Mouse (Mus musculus) CH12.LX (cell line): ENCODE data around the gene Zbtb37. TPM values are rescaled to one million over a fixed set of nuclear protein-coding genes. Genes with fewer than 3 reads are reported as not detected.

Experiments
- DNase-seq: peaks from one replicate; pipeline ENCODE4 v3.0.0-alpha.2; 2013; ENCODE audit errors: extremely low read depth
- H3K27ac ChIP-seq: 2 replicates; pipeline ENCODE4 v1.5.1; 2012; ENCODE audit warnings: low read depth, mild to moderate bottlenecking, control low read depth, moderate library complexity; ENCODE audit not compliant: insufficient read depth
- H3K27me3 ChIP-seq: replicated peaks from 2 replicates; pipeline ENCODE3; 2012; ENCODE audit warnings: inconsistent platforms
- H3K36me3 ChIP-seq, 2 experiments: replicated peaks in 1 of 2; 2 replicates each; pipeline versions ENCODE3 to v1.6.1; 2012; ENCODE audit warnings: inconsistent platforms in 1 of 2, low read length in 1 of 2, mild to moderate bottlenecking in 1 of 2, mixed read lengths in 1 of 2, moderate library complexity in 1 of 2; ENCODE audit not compliant: control insufficient read depth in 1 of 2, insufficient read depth in 1 of 2
- H3K4me1 ChIP-seq, 2 experiments: 2 replicates each; pipeline ENCODE4 v1.6.1; 2012; ENCODE audit warnings: inconsistent platforms in 1 of 2, moderate library complexity in 1 of 2; ENCODE audit not compliant: insufficient read depth in 2 of 2, control insufficient read depth in 1 of 2
- H3K4me2 ChIP-seq: 2 replicates; pipeline ENCODE4 v1.6.1; 2012; ENCODE audit warnings: low read depth, mild to moderate bottlenecking, control low read depth; ENCODE audit not compliant: poor library complexity, insufficient read depth, severe bottlenecking
- H3K4me3 ChIP-seq, 3 experiments: fragments of 150-350 bp in 1 of 3; sonication (generic) in 1 of 3; replicated peaks in 1 of 3; 2 replicates each; pipeline versions ENCODE3 to v1.5.1; 2011 to 2012; ENCODE audit warnings: low read depth in 2 of 3, low read length in 2 of 3, mild to moderate bottlenecking in 2 of 3, moderate library complexity in 2 of 3, control low read depth in 1 of 3, improper control_type of control experiment in 1 of 3, inconsistent platforms in 1 of 3, mixed read lengths in 1 of 3; ENCODE audit not compliant: poor library complexity in 1 of 3
- H3K79me2 ChIP-seq: replicated peaks from 2 replicates; pipeline ENCODE4 v1.6.1; 2012; ENCODE audit warnings: mild to moderate bottlenecking, moderate library complexity; ENCODE audit not compliant: control insufficient read depth, poor library complexity, insufficient read depth, severe bottlenecking; ENCODE audit errors: extremely low read depth
- H3K9ac ChIP-seq: 2 replicates; pipeline ENCODE4 v1.6.1; 2012; ENCODE audit warnings: low read depth, mild to moderate bottlenecking, control low read depth, moderate library complexity; ENCODE audit not compliant: insufficient read depth
- H3K9me3 ChIP-seq: replicated peaks from 2 replicates; pipeline ENCODE3; 2012; ENCODE audit warnings: low read length, inconsistent platforms, mixed read lengths
- BHLHE40 ChIP-seq: IDR thresholded peaks from 2 replicates; pipeline ENCODE4 v1.6.1; 2011; ENCODE audit warnings: mild to moderate bottlenecking, low read depth, low read length, improper control_type of control experiment
- CHD1 ChIP-seq: IDR thresholded peaks from 2 replicates; pipeline ENCODE4 v1.6.1; 2012; ENCODE audit warnings: low read depth, low read length, improper control_type of control experiment, inconsistent platforms
- CHD2 ChIP-seq: IDR thresholded peaks from 2 replicates; pipeline ENCODE4 v1.6.1; 2011; ENCODE audit warnings: low read length, improper control_type of control experiment
- CTCF ChIP-seq, 2 experiments: IDR thresholded peaks in 1 of 2; conservative IDR thresholded peaks in 1 of 2; 2 replicates each; pipeline ENCODE4 v1.5.1; 2011 to 2012; ENCODE audit warnings: low read depth in 2 of 2, low read length in 2 of 2, improper control_type of control experiment in 1 of 2, inconsistent platforms in 1 of 2, mild to moderate bottlenecking in 1 of 2, moderate library complexity in 1 of 2
- ELF1 ChIP-seq: IDR thresholded peaks from 2 replicates; pipeline ENCODE4 v1.6.1; 2014; ENCODE audit warnings: low read depth, mild to moderate bottlenecking, inconsistent platforms, low read length, improper control_type of control experiment
- EP300 ChIP-seq: IDR thresholded peaks from 2 replicates; pipeline ENCODE4 v1.6.1; 2011; ENCODE audit warnings: low read length, improper control_type of control experiment
- ETS1 ChIP-seq: conservative IDR thresholded peaks from 2 replicates; pipeline ENCODE4 v1.6.1; 2012; ENCODE audit warnings: low read depth, mild to moderate bottlenecking, inconsistent platforms, low read length, improper control_type of control experiment, moderate library complexity
- GABPA ChIP-seq: IDR thresholded peaks from 2 replicates; pipeline ENCODE4 v1.6.1; 2012; ENCODE audit warnings: low read depth, low read length, improper control_type of control experiment, inconsistent platforms; ENCODE audit not compliant: insufficient replicate concordance
- HCFC1 ChIP-seq: IDR thresholded peaks from 2 replicates; pipeline ENCODE4 v1.6.1; 2012; ENCODE audit warnings: low read depth, mild to moderate bottlenecking, inconsistent platforms, low read length, improper control_type of control experiment
- IRF4 ChIP-seq: IDR thresholded peaks from 2 replicates; pipeline ENCODE4 v1.6.1; 2014; ENCODE audit warnings: low read depth, mild to moderate bottlenecking, inconsistent platforms, low read length, improper control_type of control experiment
- JUN ChIP-seq: IDR thresholded peaks from 2 replicates; pipeline ENCODE4 v1.6.1; 2011; ENCODE audit warnings: low read depth, mild to moderate bottlenecking, low read length, improper control_type of control experiment, moderate library complexity; ENCODE audit not compliant: insufficient read depth
- MAFK ChIP-seq: IDR thresholded peaks from 2 replicates; pipeline ENCODE4 v1.6.1; 2011; ENCODE audit warnings: low read length, improper control_type of control experiment; ENCODE audit not compliant: insufficient replicate concordance
- MAX ChIP-seq: IDR thresholded peaks from 2 replicates; pipeline ENCODE4 v1.6.1; 2011; ENCODE audit warnings: low read length, improper control_type of control experiment
- MAZ ChIP-seq: IDR thresholded peaks from 2 replicates; pipeline ENCODE4 v1.6.1; 2012; ENCODE audit warnings: low read depth, mild to moderate bottlenecking, inconsistent platforms, low read length, improper control_type of control experiment, moderate library complexity
- MYC ChIP-seq: IDR thresholded peaks from 2 replicates; pipeline ENCODE4 v1.6.1; 2011; ENCODE audit warnings: low read depth, mild to moderate bottlenecking, improper control_type of control experiment, low read length
- NELFE ChIP-seq: IDR thresholded peaks from 2 replicates; pipeline ENCODE4 v1.6.1; 2011; ENCODE audit warnings: low read depth, low read length, improper control_type of control experiment
- PAX5 ChIP-seq: IDR thresholded peaks from 2 replicates; pipeline ENCODE4 v1.6.1; 2012; ENCODE audit warnings: low read length, inconsistent platforms, mixed read lengths
- POLR2A ChIP-seq: IDR thresholded peaks from 2 replicates; pipeline ENCODE4 v1.6.1; 2011; ENCODE audit warnings: low read depth, mild to moderate bottlenecking, improper control_type of control experiment, low read length
- POLR2AphosphoS2 ChIP-seq: IDR thresholded peaks from 2 replicates; pipeline ENCODE4 v1.6.1; 2011; ENCODE audit warnings: low read depth, low read length, improper control_type of control experiment
- RCOR1 ChIP-seq: conservative IDR thresholded peaks from 2 replicates; pipeline ENCODE4 v1.6.1; 2012; ENCODE audit warnings: low read depth, mild to moderate bottlenecking, inconsistent platforms, low read length, improper control_type of control experiment
- SIN3A ChIP-seq: IDR thresholded peaks from 2 replicates; pipeline ENCODE4 v1.6.1; 2012; ENCODE audit warnings: low read length, improper control_type of control experiment, inconsistent platforms
- SMC3 ChIP-seq: IDR thresholded peaks from 2 replicates; pipeline ENCODE4 v1.6.1; 2011; ENCODE audit warnings: low read depth, low read length, improper control_type of control experiment
- TBP ChIP-seq: conservative IDR thresholded peaks from 2 replicates; pipeline ENCODE4 v1.6.1; 2011; ENCODE audit warnings: low read depth, low read length, improper control_type of control experiment
- TCF12 ChIP-seq: IDR thresholded peaks from 2 replicates; pipeline ENCODE4 v1.6.1; 2014; ENCODE audit warnings: low read depth, mild to moderate bottlenecking, inconsistent platforms, low read length, improper control_type of control experiment
- UBTF ChIP-seq: IDR thresholded peaks from 2 replicates; pipeline ENCODE4 v1.6.1; 2012; ENCODE audit warnings: low read depth, mild to moderate bottlenecking, inconsistent platforms, low read length, improper control_type of control experiment, moderate library complexity
- USF1 ChIP-seq: IDR thresholded peaks from 2 replicates; pipeline ENCODE4 v1.6.1; 2014; ENCODE audit warnings: low read depth, mild to moderate bottlenecking, inconsistent platforms, low read length, improper control_type of control experiment
- ZKSCAN1 ChIP-seq: IDR thresholded peaks from 2 replicates; pipeline ENCODE4 v1.6.1; 2012; ENCODE audit warnings: low read depth, inconsistent platforms, low read length, improper control_type of control experiment, borderline replicate concordance
- ZNF384 ChIP-seq: IDR thresholded peaks from 2 replicates; pipeline ENCODE4 v1.6.1; 2012; ENCODE audit warnings: low read depth, low read length, improper control_type of control experiment, inconsistent platforms
- dilution Hi-C: fragments of 300-500 bp; cut with MboI; formaldehyde crosslinking; loops from 2 replicates; pipeline ENCODE4 v1.14.3; 2020; ENCODE audit warnings: low sequenced_read_pairs; ENCODE audit not compliant: extremely low pct_unique_long_range_greater_than_20kb, extremely low pct_ligation_motif_present
- in situ Hi-C: fragments of 300-500 bp; cut with MboI; formaldehyde crosslinking; loops from 3 replicates; pipeline ENCODE4 v1.14.3; 2019; ENCODE audit warnings: low sequenced_read_pairs, low pct_ligation_motif_present, low pct_unique_long_range_greater_than_20kb, mixed read lengths
- polyA plus RNA-seq: library from polyadenylated mRNA; unstranded; fragments of >175 nt; gene quantifications from 2 replicates; pipeline ENCODE4 v1.2.1, GENCODE M21; 2012; ENCODE audit warnings: low read depth; ENCODE audit not compliant: insufficient read length
- total RNA-seq, 2 experiments: library from RNA; depleted of rRNA; stranded (reverse); fragments of 300-350 nt in 1 of 2; fragments of >200 nt in 1 of 2; gene quantifications; 2 replicates each; pipeline ENCODE4 v1.2.3; 2012 to 2014

Gene Zbtb37
- total and polyA plus RNA-seq, 3 experiments, result 4.5 to 4.8 (median 4.7) TPM

DNA sequence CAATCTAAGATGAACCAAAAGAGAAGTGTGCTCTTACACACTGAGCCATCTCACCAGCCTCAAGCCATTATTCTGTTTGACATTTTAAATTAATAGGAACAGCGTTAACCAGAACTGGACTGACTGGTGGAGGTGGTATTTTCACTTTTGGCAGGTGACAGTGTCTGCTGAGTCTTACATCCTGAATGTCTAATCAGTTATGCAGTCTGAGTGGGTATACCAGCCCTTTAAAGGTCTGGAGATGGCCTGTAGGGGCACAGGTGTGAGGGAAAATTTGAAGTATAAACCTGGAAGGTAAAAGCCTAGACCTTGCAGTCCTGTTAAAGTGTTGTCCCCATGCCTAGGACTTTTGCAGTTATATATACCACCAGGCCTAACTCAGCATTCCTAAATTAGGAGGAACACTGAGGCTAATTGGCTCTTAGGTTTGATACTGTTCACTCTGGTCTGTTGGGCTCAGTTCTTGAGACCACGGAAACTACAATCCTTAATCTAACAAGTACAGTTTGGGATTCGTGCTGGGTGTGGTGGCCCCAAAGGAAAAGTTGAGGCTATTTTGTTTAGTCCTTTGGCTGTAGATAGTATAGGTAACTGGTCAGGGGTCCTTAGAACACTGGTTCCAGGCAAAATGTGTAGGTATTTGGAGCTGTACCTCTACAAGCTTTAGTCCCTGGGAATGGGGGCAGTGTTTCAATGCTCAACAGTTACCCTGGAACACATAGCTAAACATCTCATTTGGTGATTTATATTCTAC, 4.5 kb upstream of the Zbtb37 start (continued):
- TF ChIP-seq EP300, result no peak

DNA sequence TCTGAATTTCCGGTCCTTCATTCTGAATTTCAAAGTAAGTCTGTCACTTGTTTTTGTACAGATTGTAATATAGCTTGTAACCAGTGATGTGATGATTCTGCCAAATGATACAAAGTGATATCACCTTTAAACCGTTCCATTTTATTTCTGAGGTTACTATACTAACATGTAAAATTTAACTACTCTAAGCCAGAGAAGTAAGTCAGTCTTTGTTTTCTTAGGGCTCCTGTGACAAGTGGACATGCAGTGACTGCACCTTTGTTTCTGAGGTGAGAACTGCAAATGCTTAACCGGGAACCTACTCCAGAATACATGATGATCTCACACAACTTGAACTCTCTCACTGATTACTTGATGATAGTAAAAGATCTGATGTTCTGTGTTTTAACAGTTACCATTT, 3.4 kb upstream of the Zbtb37 start:
- Histone ChIP-seq H3K4me2 (peak overlapping the region; percentile 72), H3K4me3 (peak overlapping the region; percentile 65 to 78 (median 66)), H3K9me3 (no peaks in the 10 kb centered on the region), H3K36me3 (peaks cover 38 to 58% of the 10 kb centered on the region in 2 experiments), H3K27ac (peak overlapping the region; percentile 24; the same call in 1 of the 2 replicates), H3K9ac (peak overlapping the region; percentile 95; the same call in 1 of the 2 replicates), H3K27me3 (no peaks in the 10 kb centered on the region), H3K4me1 (peaks cover 0 to 22% of the 10 kb centered on the region in 2 experiments; a peak in 3 of 4 replicates), H3K79me2 (peaks cover 25% of the 10 kb centered on the region)
- in situ Hi-C loops, result no loop called here
- dilution Hi-C loops, result no loop called here
- peak; percentile 39 for DNase-seq
- 0 out of 2 replicates have a peak, but pooled peaks have one; percentile 2 for TF ChIP-seq NELFE
- peak; percentile 57 for TF ChIP-seq POLR2AphosphoS2
- TF ChIP-seq POLR2A, result peak; percentile 28; the same call in 1 of the 2 replicates
- no peak for TF ChIP-seq PAX5

DNA sequence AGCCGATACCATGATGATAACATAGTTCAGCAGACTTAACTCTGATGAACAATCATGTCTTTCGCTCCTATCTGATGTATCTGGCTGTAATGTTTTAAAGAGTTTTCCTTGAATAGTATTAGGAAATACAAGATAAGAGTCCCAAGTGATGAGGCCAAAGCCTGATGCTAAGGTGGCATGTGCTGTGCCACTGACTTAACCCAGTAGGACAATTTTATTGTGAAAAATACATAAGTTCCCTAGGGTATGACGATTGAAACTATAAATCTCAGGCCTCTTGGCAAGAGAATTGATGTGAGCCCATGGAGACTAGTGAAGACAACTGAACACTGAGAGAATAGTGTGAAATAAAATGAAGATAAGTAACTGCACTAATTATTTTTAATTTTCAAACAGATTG, 3.0 kb upstream of the Zbtb37 start:
- Histone ChIP-seq H3K4me3 (peak overlapping the region; percentile 65 to 78 (median 66)), H3K27me3 (no peaks in the 10 kb centered on the region), H3K27ac (peak overlapping the region; percentile 47; the same call in 1 of the 2 replicates), H3K36me3 (peaks cover 38 to 57% of the 10 kb centered on the region in 2 experiments), H3K4me2 (peak overlapping the region; percentile 60; the same call in 1 of the 2 replicates), H3K9me3 (no peaks in the 10 kb centered on the region), H3K9ac (peak overlapping the region; percentile 95), H3K4me1 (peaks cover 0 to 26% of the 10 kb centered on the region in 2 experiments; a peak in 3 of 4 replicates), H3K79me2 (peaks cover 25% of the 10 kb centered on the region)
- dilution Hi-C loops (no loop called here), in situ Hi-C loops (no loop called here)
- DNase-seq, result peak; percentile 35
- TF ChIP-seq MAZ, result no peak
- TF ChIP-seq UBTF, result peak; percentile 29; the same call in 1 of the 2 replicates
- no peak; the same call in 1 of the 2 replicates for TF ChIP-seq POLR2A
- TF ChIP-seq ELF1, result no peak
- TF ChIP-seq SIN3A, result no peak; the same call in 1 of the 2 replicates
- TF ChIP-seq BHLHE40, result 0 out of 2 replicates have a peak, but pooled peaks have one; percentile 21
- TF ChIP-seq MYC, result peak; percentile 65; the same call in 1 of the 2 replicates
- no peak for TF ChIP-seq IRF4
- no peak; the same call in 1 of the 2 replicates for TF ChIP-seq TBP
- TF ChIP-seq GABPA, result no peak
- peak; percentile 24; the same call in 1 of the 2 replicates for TF ChIP-seq RCOR1
- 0 out of 2 replicates have a peak, but pooled peaks have one; percentile 47 for TF ChIP-seq MAFK
- no peak for TF ChIP-seq JUN
- no peak for TF ChIP-seq CTCF (conservative IDR thresholded peaks at IDR 0.05 in 1 of 2, IDR thresholded peaks at IDR 0.05 in 1 of 2; ENCODE audit: low read depth in 2 of 2, low read length in 2 of 2)
- TF ChIP-seq ZNF384, result no peak
- peak; percentile 46; the same call in 1 of the 2 replicates for TF ChIP-seq MAX
- TF ChIP-seq CHD2, result peak; percentile 19; the same call in 1 of the 2 replicates
- TF ChIP-seq EP300, result no peak
- no peak for TF ChIP-seq ETS1
- TF ChIP-seq SMC3, result no peak; the same call in 1 of the 2 replicates
- no peak for TF ChIP-seq HCFC1
- no peak for TF ChIP-seq TCF12
- no peak for TF ChIP-seq ZKSCAN1
- peak; percentile 70; the same call in 1 of the 2 replicates for TF ChIP-seq CHD1
- no peak for TF ChIP-seq POLR2AphosphoS2
- no peak for TF ChIP-seq USF1
